Mouse (Mus musculus): ENCODE results near the gene Ubr3. TPM values are rescaled to one million over a fixed set of nuclear protein-coding genes. Genes with fewer than 3 reads are reported as not detected.
A peak's percentile ranks its signal among the peaks of the same experiment; 100 is the strongest.

Ubr3 gene
- total RNA-seq (2021) = 100 to 1,000 TPM; 118 to 130 TPM
- long read RNA-seq, experiment 1, full-length matches to known transcripts = 3 of 31 reads
- long read RNA-seq, experiment 1, partial matches to known transcripts = 16 of 31 reads
- long read RNA-seq, experiment 1, other reads (novel, unspliced or antisense) = 12 of 31 reads
- long read RNA-seq, experiment 2, partial matches to known transcripts = 5 of 12 reads
- long read RNA-seq, experiment 2, other reads (novel, unspliced or antisense) = 7 of 12 reads

DNA sequence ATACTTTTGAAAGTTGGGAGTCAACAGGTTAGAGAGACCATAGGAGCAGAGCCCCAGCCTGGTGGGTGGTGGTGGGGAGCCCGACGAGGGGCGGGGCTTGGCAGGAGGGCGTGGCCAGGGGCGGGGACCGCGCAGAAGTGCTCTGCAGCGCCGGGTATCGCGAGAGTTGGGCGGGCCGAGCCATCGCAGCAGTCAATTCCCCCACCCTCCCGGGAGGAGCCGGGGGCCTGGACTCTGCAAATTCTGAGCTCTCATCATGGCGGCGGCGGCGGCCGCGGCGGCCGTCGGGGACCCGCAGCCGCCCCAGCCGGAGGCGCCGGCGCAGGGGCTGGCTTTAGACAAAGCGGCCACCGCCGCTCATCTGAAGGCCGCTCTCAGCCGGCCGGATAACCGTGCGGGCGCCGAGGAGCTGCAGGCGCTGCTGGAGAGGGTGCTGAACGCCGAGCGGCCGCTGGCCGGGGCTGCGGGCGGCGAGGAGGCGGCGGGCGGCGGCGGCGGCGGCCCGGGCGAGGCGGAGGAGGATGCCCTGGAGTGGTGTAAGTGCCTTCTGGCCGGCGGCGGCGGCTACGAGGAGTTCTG, at the start of gene Ubr3:
Gene Ubr3 (plus strand): TSS at position 208 of the 579 bp plus-strand sequence.
- peak; percentile 97 to 98 for DNase-seq (ENCODE audit: low spot score in 2 of 2)

DNA sequence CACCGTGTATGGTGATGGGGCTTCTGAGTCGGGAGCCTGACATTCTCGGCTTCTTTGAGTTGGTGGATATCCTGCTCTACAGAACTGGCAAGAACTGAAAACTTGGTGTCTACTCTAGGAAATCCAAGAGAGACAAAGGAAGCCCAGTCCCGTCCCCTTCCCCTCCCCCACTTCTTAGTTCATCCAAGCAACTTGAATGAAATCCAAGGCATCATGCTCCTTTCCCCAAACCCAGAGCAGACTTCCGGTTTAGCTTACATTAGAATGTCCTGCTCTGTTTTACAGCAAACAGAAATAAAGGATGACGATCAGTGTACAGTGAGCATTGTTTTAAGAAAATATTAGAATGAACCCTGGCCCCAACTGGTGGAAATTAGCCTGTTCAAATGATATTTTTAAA, 47.8 kb upstream of the Ubr3 start:
- DNase-seq (ENCODE audit: low spot score in 2 of 2) = no peak

- DNase-seq (ENCODE audit: low spot score in 2 of 2) = no peak
These were observed 45.5 kb upstream of the Ubr3 start for GRCm38 (mm10) chr2:69851427-69852058.

DNA sequence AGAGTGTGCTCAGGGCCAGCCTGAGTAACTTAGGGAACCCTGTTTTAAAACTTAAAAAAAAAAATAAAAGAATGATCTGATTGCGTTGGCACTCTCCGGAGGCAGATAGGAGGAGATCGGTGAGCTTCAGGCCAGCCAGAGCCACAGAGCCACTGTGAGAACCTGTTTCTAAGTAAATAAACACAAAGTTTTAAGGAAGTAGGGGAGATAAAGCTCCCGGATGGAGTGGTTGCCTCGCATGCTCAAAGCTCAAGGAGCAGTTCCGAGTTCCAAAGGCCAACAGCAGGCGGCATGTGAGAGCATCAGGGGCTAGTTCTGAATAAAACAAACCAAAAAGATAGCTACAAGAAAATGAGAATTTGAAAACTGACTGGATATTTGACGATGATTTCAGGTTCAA, 40.7 kb upstream of the Ubr3 start:
- DNase-seq (ENCODE audit: low spot score in 2 of 2) = no peak

DNA sequence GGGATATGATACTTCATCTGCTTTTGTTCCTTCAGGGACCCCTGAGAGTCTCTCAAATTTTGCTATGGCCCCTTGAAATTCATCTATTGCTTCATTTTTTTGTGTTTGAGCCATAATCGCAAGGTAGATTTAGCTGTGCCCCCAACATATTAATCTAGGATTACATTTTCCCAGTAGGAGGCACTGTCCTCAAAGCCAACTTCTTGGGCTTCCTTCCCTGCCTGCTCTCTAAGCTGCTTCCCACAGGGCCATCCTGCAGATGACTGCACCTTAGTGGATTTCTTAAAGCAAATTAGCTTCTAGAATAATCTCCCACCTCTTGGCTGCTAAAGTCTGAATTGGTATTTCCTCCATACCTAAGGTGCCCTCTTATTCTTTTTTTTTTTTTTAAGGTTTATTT, 39.2 kb upstream of the Ubr3 start:
- DNase-seq (ENCODE audit: low spot score in 2 of 2) = no peak

DNA sequence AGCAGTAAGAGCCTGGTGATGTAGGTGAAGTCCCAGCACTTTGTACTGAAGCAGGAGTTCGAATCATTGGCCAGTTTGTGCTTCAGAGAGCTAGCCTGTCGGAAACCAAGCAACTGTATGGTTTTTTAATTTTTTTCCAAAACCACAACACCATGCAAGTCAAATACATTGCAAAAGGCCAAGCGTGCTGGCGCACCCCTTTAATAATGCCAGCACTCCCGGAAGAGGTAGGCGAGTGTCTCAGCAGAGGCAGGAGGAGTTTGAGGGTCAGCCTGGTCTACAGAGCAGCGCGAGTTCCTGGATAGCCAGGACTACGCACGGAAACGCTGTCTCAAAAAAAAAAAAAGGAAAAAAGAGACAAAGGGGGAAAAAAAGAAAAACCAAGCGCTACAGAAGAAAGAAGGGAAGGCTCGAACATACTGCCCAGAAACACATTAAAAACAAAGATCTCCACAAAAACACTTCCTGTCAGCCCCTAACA, 36.0 kb upstream of the Ubr3 start:
- peak in 1 of 2 experiments; percentile 23 for DNase-seq (ENCODE audit: low spot score in 2 of 2)

DNA sequence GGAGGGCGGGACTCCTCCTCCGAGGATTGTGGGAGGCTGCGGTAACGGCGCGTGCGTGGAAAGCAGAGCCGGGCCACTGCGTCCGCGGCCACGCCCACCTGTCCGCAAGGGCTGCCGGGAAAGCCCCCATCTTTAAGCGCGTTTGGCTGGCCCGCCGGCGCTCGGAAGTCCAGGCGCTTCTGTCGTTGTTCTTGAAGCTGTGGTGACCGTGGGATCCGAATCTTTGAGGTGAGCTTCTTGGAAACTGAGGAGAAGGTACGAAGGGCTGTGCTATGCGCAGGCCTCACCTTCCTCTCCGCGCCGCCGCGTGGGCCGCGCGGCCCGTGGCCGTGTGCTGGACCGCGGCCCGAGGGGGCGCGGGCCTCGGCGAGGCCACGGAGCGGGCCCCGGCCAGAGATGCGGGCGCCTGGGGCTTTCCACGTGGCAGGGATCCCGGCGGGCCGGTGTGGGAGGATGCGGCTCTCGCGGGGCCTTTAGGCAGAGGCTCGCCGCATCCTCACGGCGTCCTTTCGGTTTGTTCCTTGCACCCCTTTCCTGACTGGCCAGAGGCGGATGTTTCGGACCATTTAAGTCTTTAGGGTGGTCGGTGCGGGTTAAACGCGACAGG, 35.5 kb upstream of the Ubr3 start, which contains the start of gene Ssb:
Gene Ssb (plus strand): TSS at position 78 of the 607 bp plus-strand sequence.
- DNase-seq (ENCODE audit: low spot score in 2 of 2) = peak; percentile 93 to 96

DNA sequence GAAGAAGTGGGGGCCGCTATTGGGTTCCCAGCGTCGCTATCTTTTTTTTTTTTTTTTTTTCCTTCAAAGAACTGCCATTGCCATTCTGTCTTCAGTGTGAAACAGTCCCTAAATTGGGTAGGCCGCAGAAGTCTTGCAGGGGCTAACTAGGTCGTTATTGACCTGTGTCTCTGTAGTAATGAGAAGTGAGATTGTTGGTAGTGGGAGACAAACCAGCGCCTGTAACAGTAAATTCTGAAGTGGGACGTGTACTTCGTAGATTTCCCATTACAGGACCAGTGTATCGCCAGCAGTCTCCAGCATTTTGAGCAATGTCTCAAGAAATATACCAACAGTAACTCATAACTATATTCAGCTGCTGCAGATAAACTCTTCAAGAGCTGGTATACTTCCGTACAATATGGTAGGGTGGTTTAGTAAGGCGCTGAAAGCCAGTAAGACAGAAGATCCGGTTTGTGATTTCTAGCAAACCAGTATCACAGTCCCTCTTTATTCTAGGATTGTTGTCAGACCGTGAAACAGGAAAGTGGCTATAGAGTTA, 34.9 kb upstream of the Ubr3 start:
- no peak for DNase-seq (ENCODE audit: low spot score in 2 of 2)

- DNase-seq (ENCODE audit: low spot score in 2 of 2) = no peak
These were observed 13.1 kb upstream of the Ubr3 start for GRCm38 (mm10) chr2:69883990-69884391.

GRCm38 (mm10) chr2:69884581-69884980, 12.5 kb upstream of the Ubr3 start:
- DNase-seq (ENCODE audit: low spot score in 2 of 2) = no peak

DNA sequence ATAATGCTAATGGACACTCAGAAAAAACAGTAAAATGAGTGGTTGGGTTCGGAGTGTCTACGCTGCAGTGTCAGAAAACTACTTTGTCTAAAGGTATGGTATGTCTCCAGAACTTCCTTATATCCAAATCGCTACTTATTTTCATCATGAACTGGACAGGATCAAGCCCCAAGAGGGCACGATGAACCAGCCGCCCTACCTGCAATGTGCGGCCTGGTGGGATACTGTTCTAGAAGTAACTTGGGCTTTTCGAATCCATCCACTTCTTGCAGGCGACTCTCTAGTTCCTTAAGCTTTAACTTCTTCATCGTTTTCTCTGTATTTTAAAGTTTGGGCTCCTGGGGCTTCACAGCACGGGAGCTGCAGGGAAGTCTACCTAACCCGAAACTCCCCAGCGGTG, 12.0 kb upstream of the Ubr3 start:
- DNase-seq (ENCODE audit: low spot score in 2 of 2) = no peak

DNA sequence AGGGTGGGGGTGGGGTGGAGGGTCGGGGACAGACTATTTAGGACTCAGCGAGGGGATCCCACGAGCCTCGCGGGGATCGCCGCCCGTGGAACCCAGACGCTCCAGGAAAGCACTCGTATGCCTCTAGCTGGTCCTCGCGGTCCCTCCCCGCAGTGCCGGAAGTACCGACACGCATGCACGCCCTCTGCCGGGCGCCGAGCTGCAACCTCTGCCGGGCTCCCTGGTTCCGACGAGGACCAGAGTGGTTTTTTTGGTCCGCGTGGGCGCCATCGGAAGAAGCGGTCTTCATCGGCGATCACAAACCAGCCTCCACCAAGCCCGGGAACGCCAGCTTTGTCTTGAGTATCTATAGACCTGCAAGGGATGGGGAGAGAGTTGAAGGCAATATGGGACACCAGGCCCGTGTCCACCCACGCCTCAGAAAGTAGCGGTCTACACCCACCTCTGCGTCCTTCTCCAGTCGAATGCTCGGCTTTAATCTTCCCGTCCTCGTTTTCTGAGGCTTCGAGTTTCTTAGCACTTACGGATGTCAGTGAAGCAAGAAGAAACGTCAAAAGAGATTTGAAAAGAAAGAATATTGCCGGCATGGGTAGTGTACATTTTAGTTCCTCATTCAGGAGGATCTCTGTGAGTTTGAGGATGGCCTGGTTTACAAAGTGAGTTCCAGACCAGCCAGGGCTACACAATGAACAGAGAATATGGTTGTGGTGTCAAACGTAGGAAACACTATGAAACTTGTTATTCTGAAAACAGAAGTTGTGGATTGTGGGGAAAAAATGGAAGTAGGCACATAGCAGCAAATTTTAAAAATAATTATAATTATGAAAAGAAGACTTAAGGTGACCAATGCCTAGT, 11.4 kb upstream of the Ubr3 start, which contains the start of gene Mettl5:
Gene Mettl5 (minus strand): TSS at position 165 of the 855 bp plus-strand sequence.
- DNase-seq (ENCODE audit: low spot score in 2 of 2) = peak; percentile 87 to 91

GRCm38 (mm10) chr2:69888957-69889356, 8.1 kb upstream of the Ubr3 start:
- DNase-seq (ENCODE audit: low spot score in 2 of 2) = no peak

- no peak for DNase-seq (ENCODE audit: low spot score in 2 of 2)
These were observed 6.2 kb upstream of the Ubr3 start for GRCm38 (mm10) chr2:69890843-69891242.

GRCm38 (mm10) chr2:69893145-69893544, 3.9 kb upstream of the Ubr3 start:
- DNase-seq (ENCODE audit: low spot score in 2 of 2) = no peak

GRCm38 (mm10) chr2:69893891-69894290, 3.2 kb upstream of the Ubr3 start:
- no peak for DNase-seq (ENCODE audit: low spot score in 2 of 2)

DNA sequence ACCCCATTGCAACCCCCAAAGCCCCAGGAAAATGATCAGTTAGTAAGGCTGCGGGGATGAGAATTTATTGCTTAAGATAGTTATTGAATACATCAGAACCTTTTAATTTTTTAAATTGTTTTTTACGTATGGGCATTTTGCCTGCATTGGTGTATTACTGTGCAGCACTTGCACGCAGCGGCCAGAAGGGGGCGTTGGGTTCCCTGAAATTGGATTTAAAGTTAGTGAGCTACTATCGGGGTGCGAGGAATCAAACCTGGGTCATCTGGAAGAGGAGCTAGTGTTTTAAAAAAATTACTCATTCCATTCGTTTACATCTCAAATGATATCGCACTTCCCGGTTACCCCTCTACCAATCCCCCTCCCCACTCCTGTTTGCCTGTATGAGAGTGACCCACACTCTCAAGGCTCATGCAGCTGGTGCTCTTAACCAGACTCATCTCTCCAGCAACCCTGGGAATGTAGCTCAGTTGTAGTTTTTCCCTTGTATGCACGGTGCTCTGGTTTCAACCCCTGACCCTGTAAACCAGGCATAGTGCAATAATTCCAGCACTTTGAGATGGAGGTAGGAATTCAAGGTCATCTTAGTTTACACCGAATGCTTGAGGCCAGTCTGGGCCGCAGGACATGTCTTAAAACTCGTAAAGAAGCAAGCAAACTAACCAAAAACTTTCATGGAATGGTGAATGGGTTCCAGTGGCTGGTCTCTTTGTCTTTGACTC, 1.4 kb upstream of the Ubr3 start:
- no peak for DNase-seq (ENCODE audit: low spot score in 2 of 2)

DNA sequence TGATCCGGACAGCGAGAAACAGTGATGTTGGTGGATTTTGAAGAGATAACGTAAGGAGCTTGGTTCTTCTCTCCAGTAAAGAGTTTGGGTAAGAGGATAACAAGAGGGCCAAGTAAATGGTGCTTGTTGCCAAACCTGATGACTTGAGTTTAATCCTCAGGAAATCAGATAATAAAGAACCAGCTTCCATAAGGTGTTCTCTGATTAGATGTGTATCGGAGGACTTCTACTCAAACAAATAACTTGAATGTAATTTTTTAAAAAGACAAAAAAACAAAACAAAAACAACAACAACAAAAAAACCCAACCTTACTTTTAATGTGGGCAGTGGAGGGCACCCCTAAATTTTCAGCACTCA, 843 bp upstream of the Ubr3 start:
- no peak for DNase-seq (ENCODE audit: low spot score in 2 of 2)

- peak; percentile 32 to 45 for DNase-seq (ENCODE audit: low spot score in 2 of 2)
These were observed 851 bp downstream of the Ubr3 start for GRCm38 (mm10) chr2:69897618-69898575.

Measured in left cerebral cortex, adult 18-20 months (tissue).